Mouse (Mus musculus) common myeloid progenitor, adult 5-6 weeks (primary cell): Measurements from ENCODE around the gene Mknk1. TPM values are rescaled to one million over a fixed set of nuclear protein-coding genes. Genes with fewer than 3 reads are reported as not detected.

ENCODE experiments used
- total RNA-seq: library from RNA; stranded (forward); fragments of 200-1000, 187-1606 nt; gene quantifications from 2 replicates; pipeline ENCODE4 v1.2.3, GENCODE M21; 2017

Mknk1 gene
- total RNA-seq, 1 experiment from 2014 or later, result 68.4 TPM

Other genes with a start within 250 kb of the Mknk1 start
- gene Cyp4a32, start 238.2 kb upstream of the Mknk1 start, total RNA-seq, result not detected in 2 replicates
- gene Cyp4b1, start 191.5 kb upstream of the Mknk1 start, total RNA-seq, result 0.14 and 2.9 TPM in 2 replicates
- gene Efcab14, start 101.5 kb upstream of the Mknk1 start, total RNA-seq, result 32.8 and 48.6 TPM in 2 replicates
- 0.87 TPM in 1 of 2 replicates, not detected in the other for gene Tex38, start 58.2 kb upstream of the Mknk1 start, total RNA-seq
- 13.1 and 17.4 TPM in 2 replicates for gene Atpaf1, start 54.4 kb upstream of the Mknk1 start, total RNA-seq
- 8.4 and 16.9 TPM in 2 replicates for gene Mob3c, start 11.1 kb upstream of the Mknk1 start, total RNA-seq
- gene Kncn, start 45.2 kb downstream of the Mknk1 start, total RNA-seq, result not detected in 2 replicates
- not detected in 2 replicates for gene 6430628N08Rik, start 51.5 kb downstream of the Mknk1 start, total RNA-seq
- not detected in 2 replicates for gene Dmbx1, start 100.7 kb downstream of the Mknk1 start, total RNA-seq
- gene Faah, start 178.7 kb downstream of the Mknk1 start, total RNA-seq, result 2.2 and 3.4 TPM in 2 replicates
- 8.7 and 16.4 TPM in 2 replicates for gene Nsun4, start 214.7 kb downstream of the Mknk1 start, total RNA-seq
- 353 and 354 TPM in 2 replicates for gene Uqcrh, start 235.9 kb downstream of the Mknk1 start, total RNA-seq
- gene Lrrc41, start 236.1 kb downstream of the Mknk1 start, total RNA-seq, result 14.4 and 22.4 TPM in 2 replicates